Mouse (Mus musculus): ENCODE measurements around the gene Map3k11.
"Not testable (repeated sequence)": the region's sequence is repeated elsewhere in the genome, so short reads cannot be mapped to it uniquely, and the experiment has no call there.

Gene Map3k11

DNA sequence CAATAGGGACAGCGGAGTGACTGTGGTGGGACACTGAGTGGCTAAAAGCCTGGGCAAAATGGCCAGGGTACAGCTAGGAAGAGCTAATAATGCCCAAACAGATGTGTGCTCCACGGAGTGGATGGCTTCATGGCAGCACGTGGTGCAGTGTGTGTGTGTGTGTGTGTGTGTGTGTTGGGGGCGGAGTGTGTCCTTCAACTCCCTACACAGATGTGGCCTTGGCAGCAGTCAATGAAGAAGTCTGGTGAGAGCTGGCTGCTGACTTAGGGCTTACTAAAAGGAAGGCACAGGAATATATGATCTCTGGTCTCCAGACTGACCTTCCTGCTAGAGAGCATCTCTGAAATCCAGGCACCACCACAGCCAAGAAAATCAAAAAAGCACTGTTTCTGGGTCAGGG, 20.2 kb upstream of the Map3k11 start:
- no peak for DNase-seq

- DNase-seq: no peak
Observed at GRCm38 (mm10) chr19:5680432-5680831, 8.1 kb upstream of the Map3k11 start.

GRCm38 (mm10) chr19:5684236-5684635, 4.3 kb upstream of the Map3k11 start:
- no peak for DNase-seq

DNA sequence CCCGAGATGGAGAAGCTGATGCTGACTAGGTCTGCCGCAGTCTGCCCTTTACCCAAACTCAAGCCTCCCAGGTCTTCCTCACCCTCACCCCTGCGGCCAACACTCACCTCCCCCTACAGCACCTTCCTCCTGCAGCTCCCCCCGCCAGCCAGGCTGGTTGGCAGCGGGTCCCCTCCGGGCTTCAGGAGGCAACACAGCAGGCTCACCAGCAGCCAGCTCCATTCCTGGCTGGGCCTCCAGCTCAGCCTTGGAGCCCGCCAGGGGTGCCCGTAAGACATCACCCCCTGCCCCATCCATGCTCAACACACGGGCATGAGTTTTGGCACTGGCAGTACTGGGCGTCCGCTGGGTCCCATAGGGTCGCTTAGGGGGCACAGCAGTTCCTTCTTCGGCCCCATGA, 3.6 kb upstream of the Map3k11 start:
- no peak for DNase-seq

DNA sequence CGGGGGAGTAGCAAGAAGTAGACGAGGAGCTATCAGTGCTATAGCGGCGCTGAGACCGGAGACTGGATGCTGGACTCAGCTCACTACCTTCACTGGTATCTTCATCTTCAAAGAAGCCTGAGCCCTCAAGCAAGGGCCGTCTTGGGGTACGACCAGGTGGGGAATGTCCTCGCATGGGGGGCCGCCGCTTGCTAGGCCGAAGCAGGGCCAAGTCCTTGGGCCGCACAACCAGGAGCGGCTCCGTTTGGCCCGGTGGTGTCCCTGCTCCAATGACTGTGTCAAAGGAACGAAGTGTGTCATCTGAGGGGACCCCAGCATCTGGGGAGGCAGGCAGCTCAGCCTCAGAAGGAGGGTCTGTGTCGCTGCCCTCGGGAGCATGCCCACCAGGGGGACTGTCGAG, 3.1 kb upstream of the Map3k11 start:
- DNase-seq: no peak

- no peak for DNase-seq
Observed at GRCm38 (mm10) chr19:5685861-5686260, 2.7 kb upstream of the Map3k11 start.

- DNase-seq: no peak
Observed at GRCm38 (mm10) chr19:5686437-5686836, 2.1 kb upstream of the Map3k11 start.

DNA sequence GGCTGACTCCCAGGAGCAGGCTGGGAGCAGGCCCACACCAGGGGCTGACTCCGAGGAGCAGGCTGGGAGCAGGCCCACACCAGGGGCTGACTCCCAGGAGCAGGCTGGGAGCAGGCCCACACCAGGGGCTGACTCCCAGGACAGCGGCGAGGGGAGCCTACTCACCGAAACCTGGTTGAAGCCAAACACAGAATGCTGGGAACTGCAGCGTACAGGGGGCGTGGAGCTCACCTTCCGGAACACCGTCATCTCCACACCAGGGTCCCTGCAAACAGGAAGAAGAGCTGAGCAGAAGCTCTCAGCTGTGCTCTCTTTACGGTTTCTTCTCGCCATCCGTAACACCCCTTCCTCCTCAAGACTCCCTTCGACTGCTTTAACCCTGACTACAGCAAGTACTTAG, 1.6 kb upstream of the Map3k11 start:
- not testable (repeated sequence) for DNase-seq

- no peak for DNase-seq
Observed at GRCm38 (mm10) chr19:5687738-5688137, 804 bp upstream of the Map3k11 start.

- DNase-seq: no peak
Observed at GRCm38 (mm10) chr19:5689088-5689428, 516 bp downstream of the Map3k11 start.

DNA sequence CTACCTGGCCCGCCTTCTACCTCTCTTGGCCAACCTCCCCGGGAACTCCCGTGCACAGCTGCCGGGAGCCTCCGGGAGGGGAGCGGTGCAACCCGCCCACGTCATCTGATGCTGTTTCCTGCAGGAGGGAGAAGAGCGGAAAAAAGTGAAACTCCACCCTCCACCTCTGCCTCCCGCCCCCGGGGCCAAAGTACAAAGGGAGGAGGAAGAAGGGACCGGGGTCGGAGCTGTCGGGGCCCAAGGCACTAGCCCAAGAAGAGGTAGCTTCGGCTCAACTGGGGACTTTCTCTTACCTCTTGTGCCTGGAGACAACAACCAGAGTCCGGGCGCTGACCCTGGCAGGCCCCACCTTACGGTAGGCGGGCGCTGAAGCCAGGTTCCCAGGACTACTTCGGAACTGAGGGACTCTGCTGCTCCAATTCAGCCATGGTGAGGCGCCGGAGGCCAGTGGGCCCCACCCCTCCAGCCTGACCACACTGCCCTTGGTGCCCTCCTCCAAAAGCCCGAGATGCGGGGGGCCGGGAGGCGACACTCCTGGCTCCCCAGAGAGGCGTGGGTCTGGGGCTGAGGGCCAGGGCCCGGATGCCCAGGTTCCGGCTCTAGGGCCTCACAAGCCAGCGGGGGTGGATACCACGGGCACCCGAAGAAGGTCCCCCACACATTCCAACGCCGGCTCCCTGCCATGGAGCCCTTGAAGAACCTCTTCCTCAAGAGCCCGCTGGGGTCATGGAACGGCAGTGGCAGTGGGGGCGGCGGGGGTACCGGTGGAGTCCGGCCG, 1.2 kb downstream of the Map3k11 start:
- peak; percentile 76 for DNase-seq

- DNase-seq: no peak
Observed at GRCm38 (mm10) chr19:5690343-5690735, 1.8 kb downstream of the Map3k11 start.

DNA sequence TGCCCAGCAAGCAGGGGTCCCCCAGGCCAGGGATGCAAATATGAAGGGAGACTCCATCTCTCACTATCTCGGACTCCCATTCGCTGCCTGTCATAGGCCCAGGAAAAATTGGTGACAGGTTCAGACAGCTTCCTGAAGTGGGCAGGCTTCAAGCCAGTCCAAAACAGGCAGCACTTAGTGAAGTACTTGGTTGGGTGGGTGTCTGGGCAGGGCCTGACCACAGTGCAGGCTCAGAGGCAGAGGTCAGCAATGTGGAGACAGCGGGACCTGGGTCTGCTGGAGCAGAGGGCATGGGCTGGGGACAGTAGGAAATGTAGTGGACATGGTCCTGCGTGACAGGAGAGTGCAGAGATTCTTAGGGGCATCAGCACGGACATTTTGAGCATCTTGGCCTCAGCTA, 3.1 kb downstream of the Map3k11 start:
- no peak for DNase-seq

GRCm38 (mm10) chr19:5692086-5692912, 3.8 kb downstream of the Map3k11 start:
- no peak for DNase-seq

DNA sequence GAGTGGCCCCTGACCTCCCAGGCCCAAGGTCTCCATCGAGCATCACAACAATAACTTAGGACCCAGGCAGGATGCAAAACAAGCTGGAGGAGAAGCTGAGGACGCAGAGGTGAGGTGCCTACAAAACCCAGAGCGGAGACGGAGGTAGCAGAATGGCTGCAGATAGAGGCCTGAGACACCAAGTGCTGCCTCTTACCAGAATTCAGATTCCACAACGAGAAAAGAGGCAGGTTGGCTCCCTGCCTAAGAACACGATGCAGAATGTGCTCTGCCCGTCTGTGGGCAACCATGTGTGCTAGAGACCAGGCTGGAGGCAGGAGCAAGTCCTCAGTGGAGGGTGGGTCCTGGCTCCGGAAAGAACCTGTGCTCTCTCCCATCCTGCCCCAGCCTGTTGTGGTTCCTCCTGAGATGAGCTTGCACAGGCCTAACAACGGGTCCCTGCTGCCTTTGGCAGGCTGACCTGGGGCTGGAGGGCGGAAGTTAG, 4.4 kb downstream of the Map3k11 start:
- no peak for DNase-seq

DNA sequence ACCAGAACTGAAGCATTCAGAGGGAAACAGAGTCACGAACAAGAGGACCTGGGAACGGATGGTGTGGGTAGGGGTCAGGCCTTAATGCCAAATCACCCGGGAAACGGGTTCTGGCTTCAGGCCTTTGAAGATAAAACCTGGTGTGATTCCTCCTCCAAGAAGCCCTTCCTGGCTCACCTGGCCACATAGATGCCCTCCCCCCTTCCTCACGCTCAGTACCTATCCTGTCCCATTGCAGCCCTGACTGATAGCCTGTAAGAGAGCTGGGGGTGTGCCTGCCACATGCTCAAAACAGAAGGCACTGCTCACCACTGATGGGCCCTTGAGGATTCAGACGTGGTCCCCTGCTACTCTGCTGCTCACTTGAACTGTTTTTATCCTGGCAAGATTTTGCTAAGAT, 5.3 kb downstream of the Map3k11 start:
- DNase-seq: no peak

DNA sequence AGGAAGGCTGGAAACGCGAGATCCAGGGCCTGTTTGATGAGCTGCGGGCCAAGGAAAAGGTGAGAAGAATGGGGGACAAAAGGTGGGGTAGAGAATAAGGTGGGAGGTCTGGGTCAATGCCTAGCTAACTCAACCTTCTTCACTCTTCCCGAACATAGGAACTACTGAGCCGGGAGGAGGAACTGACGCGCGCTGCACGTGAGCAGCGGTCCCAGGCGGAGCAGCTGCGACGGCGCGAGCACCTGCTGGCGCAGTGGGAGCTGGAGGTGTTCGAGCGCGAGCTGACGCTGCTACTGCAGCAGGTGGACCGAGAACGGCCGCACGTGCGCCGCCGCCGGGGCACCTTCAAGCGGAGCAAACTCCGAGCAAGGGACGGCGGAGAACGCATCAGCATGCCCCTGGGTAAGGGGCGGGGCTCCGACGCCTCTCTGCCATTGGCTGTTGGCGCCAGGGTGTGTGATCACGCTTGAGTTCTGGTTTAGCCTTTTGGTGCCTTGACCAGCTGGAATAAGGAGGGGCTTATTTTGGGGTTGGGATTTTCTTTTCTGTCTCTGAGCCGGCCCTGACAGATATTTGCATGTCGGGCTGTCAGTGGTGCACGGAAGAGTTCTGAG, 7.4 kb downstream of the Map3k11 start:
- DNase-seq: no peak

DNA sequence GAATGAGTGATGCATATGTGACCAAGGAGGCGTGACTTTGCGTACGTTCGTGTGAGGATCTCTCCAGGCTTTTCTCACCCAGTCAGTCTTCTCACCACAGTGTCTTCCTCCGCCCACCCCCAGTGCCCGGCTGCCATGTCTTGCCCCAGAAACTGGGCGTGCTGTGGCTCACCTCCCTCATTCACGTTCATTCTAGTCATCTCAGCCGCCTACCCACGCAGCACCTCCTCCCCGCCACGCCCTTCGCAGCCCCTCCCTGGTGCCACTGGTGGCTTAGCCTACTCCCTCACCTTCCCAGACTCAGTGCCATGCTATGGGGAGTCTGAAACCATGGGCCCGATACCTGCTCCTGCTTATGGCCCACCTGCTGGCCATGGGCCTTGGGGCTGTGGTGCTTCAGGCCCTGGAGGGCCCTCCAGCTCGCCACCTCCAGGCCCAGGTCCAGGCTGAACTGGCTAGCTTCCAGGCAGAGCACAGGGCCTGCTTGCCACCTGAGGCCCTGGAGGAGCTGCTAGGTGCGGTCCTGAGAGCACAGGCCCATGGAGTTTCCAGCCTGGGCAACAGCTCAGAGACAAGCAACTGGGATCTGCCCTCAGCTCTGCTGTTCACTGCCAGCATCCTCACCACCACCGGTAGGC, 15.7 kb downstream of the Map3k11 start, which contains the start of gene Kcnk7:
TSS of gene Kcnk7 (plus strand) at position 205 of the 638 bp plus-strand sequence.
- DNase-seq: no peak

- DNase-seq: no peak
Observed at GRCm38 (mm10) chr19:5704801-5705571, 16.4 kb downstream of the Map3k11 start.

DNA sequence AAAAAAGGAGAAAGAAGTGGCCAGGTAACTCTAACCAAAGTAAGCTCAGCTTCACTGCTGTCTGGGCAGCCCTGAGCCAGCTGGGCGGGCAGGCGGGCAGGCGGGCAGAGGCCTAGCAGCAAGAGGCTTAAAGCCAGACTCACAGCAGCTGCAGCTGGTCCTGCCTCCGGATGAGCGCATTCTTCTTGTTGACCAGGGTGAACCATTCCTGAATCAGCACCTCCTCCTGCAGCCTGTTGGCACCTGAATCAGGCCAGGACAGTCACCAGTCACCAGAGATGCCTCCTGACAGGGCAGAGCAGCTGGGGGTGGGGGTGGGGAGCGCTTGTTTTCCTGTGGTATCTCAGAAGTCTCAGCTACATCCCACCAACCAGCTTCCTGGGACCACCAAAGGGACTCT, 21.5 kb downstream of the Map3k11 start:
- no peak for DNase-seq

DNA sequence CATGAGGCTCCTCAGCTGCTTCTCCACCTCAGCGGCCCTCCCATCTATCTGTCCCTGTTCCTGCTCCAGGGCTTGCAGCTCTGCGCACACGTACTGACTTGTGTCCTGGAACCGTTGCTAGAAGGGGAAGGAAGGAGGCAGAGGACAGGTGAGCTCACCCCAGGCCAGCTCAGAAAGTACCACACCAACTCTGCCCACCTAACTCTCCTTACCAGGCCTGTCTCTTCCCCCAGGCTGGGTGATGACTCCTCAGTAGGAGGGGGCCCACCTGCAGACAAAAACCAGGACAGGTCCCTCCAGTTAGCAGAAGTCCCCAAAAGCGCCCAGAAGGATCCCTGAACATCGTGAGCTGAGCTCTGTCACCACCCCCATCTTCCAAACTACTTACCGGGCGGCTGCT, 22.0 kb downstream of the Map3k11 start:
- DNase-seq: no peak

- peak; percentile 83 for DNase-seq
Observed at GRCm38 (mm10) chr19:5711218-5711617, 22.7 kb downstream of the Map3k11 start.

All from right cerebral cortex, postnatal 14 days (tissue).